Comparison of ENCODE assay signal across 26 mouse cellular contexts in genomic region chr13:55981041-55981440, GRCm38 (mm10).
DNase-seq lines count a peak whose midpoint lies in the region; ATAC-seq lines count a peak whose summit lies in the region.
"Had no signal": no experiment of that assay in that cellular context is flagged by ENCODE, and none has a peak within 500 bp of the region (broad histone marks: within the 10 kb centered on the region; RNA-seq: fewer than 3 reads in every experiment).

No protein-coding gene starts in this region.

- peaks cover 41% of the 10 kb centered on the region for H3K27me3 ChIP-seq in embryonic facial prominence, embryonic 10.5 days (replicated peaks; ENCODE audit: low read depth, poor library complexity, severe bottlenecking)
- 0 out of 2 replicates have a peak, but pooled peaks cover 6% of the 10 kb centered on the region for H3K27me3 ChIP-seq in embryonic facial prominence, embryonic 12.5 days
- H3K27me3 ChIP-seq in limb, embryonic 10.5 days (ENCODE audit: low read depth, poor library complexity, severe bottlenecking) = peaks cover 34% of the 10 kb centered on the region
- H3K27me3 ChIP-seq: Patski had no signal

- no peak overlapping the region for H3K9ac ChIP-seq in embryonic facial prominence, embryonic 12.5 days
- H3K9ac ChIP-seq: forebrain, embryonic 12.5 days; forebrain, embryonic 15.5 days; heart, embryonic 12.5 days; heart, embryonic 15.5 days; hindbrain, embryonic 14.5 days had no signal

- no peak overlapping the region for H3K4me3 ChIP-seq in embryonic facial prominence, embryonic 10.5 days
- no peak overlapping the region for H3K4me3 ChIP-seq in embryonic facial prominence, embryonic 12.5 days
- no peak overlapping the region for H3K4me3 ChIP-seq in limb, embryonic 10.5 days
- H3K4me3 ChIP-seq: erythroblast, embryonic 14.5 days; forebrain, embryonic 12.5 days; forebrain, embryonic 15.5 days; heart, embryonic 12.5 days; heart, embryonic 15.5 days had no signal

- no peak for DNase-seq in embryonic facial prominence, embryonic 10.5 days (ENCODE audit: low spot score)
- DNase-seq in limb, embryonic 10.5 days (ENCODE audit: low spot score) = no peak
- DNase-seq in retina, postnatal 1 day = peak; percentile 64
- DNase-seq in thymus, postnatal 14 days = no peak
- no peak for DNase-seq in left cerebral cortex, postnatal 36 days (ENCODE audit: low spot score in 2 of 2)
- no peak for DNase-seq in kidney, adult 11 months
- DNase-seq: adrenal gland, postnatal 10 days; adrenal gland, postnatal 36 days; B cell, adult 2 months; cerebellum, adult 18-20 months; cerebellum, adult 9-10 months; cerebellum, postnatal 14 days; gastrocnemius, postnatal 25 days; heart, adult 18-20 months; heart, postnatal 10 days; heart, postnatal 4 days had no signal

- ATAC-seq in embryonic facial prominence, embryonic 12.5 days (ENCODE audit: insufficient number of reproducible peaks, insufficient read depth, low FRiP score, low TSS enrichment) = peak; percentile 74
- ATAC-seq: forebrain, embryonic 15.5 days; hindbrain, postnatal 0 days; Patski had no signal

- H3K4me1 ChIP-seq in embryonic facial prominence, embryonic 10.5 days = peaks cover 64% of the 10 kb centered on the region
- H3K4me1 ChIP-seq in embryonic facial prominence, embryonic 12.5 days = peaks cover 51% of the 10 kb centered on the region
- peaks cover 31% of the 10 kb centered on the region for H3K4me1 ChIP-seq in limb, embryonic 10.5 days

- no peaks in the 10 kb centered on the region for H3K9me3 ChIP-seq in embryonic facial prominence, embryonic 10.5 days
- no peaks in the 10 kb centered on the region for H3K9me3 ChIP-seq in embryonic facial prominence, embryonic 12.5 days
- H3K9me3 ChIP-seq in limb, embryonic 10.5 days (replicated peaks) = no peaks in the 10 kb centered on the region
- H3K9me3 ChIP-seq: forebrain, embryonic 12.5 days; forebrain, embryonic 15.5 days; G1E; heart, embryonic 12.5 days; heart, embryonic 15.5 days had no signal

- peak overlapping the region; percentile 72 for H3K27ac ChIP-seq in embryonic facial prominence, embryonic 10.5 days (replicated peaks)
- peak overlapping the region; percentile 38 for H3K27ac ChIP-seq in embryonic facial prominence, embryonic 12.5 days
- peak overlapping the region; percentile 20; the same call in 1 of the 2 replicates for H3K27ac ChIP-seq in limb, embryonic 10.5 days
- H3K27ac ChIP-seq: forebrain, embryonic 12.5 days; forebrain, embryonic 15.5 days; heart, embryonic 15.5 days; hindbrain, embryonic 14.5 days; hindbrain, postnatal 0 days had no signal

- no peak overlapping the region for H3K4me2 ChIP-seq in embryonic facial prominence, embryonic 12.5 days (replicated peaks)
- H3K4me2 ChIP-seq: forebrain, embryonic 12.5 days; forebrain, embryonic 15.5 days; heart, embryonic 12.5 days; heart, embryonic 15.5 days; hindbrain, embryonic 14.5 days had no signal

- no peaks in the 10 kb centered on the region for H3K36me3 ChIP-seq in embryonic facial prominence, embryonic 10.5 days (replicated peaks)
- no peaks in the 10 kb centered on the region for H3K36me3 ChIP-seq in embryonic facial prominence, embryonic 12.5 days
- H3K36me3 ChIP-seq in limb, embryonic 10.5 days = no peaks in the 10 kb centered on the region
- H3K36me3 ChIP-seq: forebrain, embryonic 12.5 days; forebrain, embryonic 15.5 days; G1E; heart, embryonic 12.5 days; heart, embryonic 15.5 days had no signal

- intact Hi-C loops in left cerebral cortex, postnatal 36 days (cut with DNase I) = no loop called here

- 36% methylated on average over 6 of the region's 6 CpGs for WGBS in embryonic facial prominence, embryonic 10.5 days
- WGBS in embryonic facial prominence, embryonic 12.5 days = 17% methylated on average over 6 of the region's 6 CpGs
- 66% methylated on average over 6 of the region's 6 CpGs for WGBS in limb, embryonic 10.5 days

Comparison
In these comparisons a context has a peak if more than half of its experiments do, and no peak if none do; other contexts are left out.
1. H3K27ac ChIP-seq: peak in every context shown above with its lines; median percentile 72 in embryonic facial prominence, embryonic 10.5 days; 38 in embryonic facial prominence, embryonic 12.5 days; 20 in limb, embryonic 10.5 days.